Mouse (Mus musculus) spleen, adult 2 months (tissue): ENCODE measurements at regions not wholly inside any gene's neighbourhood (a gene's known extent, or its start where the extent isn't known, plus 50 kb on each side); places are given as distances from the start of the nearest gene placed in this dataset.

ENCODE experiments used
- CTCF ChIP-seq: fragments of 200-500 bp; IDR thresholded peaks from 2 replicates; pipeline ENCODE4 v1.5.1; 2011; ENCODE audit warnings: mild to moderate bottlenecking, inconsistent platforms; ENCODE audit not compliant: insufficient read depth, insufficient read length, insufficient replicate concordance; ENCODE audit errors: extremely low read depth
- POLR2A ChIP-seq: fragments of 200-500 bp; IDR thresholded peaks from 2 replicates; pipeline ENCODE4 v1.6.1; 2011; ENCODE audit warnings: low read depth, low read length, inconsistent platforms

DNA sequence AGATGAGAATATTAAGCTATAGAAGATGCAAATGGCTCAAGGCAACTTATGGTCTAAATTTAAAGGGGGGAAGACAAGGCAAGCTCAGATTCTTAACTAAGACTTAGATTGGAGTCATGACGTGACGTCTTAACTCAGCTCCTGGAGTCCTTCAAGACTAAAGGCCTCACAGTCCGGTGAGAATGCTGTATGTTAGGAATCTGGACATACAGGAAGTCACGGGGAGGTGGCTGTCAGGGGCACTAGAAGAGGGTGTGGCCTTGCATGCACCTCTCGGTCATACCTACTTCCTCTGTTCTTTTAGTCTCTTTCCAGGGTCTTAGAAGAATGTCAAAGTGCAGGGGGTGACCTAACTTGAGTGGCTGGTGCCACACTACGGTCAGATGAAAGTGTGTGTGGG lies 91.5 kb upstream of the Parp11 start:
- no peak for TF ChIP-seq CTCF
- TF ChIP-seq POLR2A, result no peak
